ENCODE assay signal across 22 mouse cellular contexts in the genomic region with DNA sequence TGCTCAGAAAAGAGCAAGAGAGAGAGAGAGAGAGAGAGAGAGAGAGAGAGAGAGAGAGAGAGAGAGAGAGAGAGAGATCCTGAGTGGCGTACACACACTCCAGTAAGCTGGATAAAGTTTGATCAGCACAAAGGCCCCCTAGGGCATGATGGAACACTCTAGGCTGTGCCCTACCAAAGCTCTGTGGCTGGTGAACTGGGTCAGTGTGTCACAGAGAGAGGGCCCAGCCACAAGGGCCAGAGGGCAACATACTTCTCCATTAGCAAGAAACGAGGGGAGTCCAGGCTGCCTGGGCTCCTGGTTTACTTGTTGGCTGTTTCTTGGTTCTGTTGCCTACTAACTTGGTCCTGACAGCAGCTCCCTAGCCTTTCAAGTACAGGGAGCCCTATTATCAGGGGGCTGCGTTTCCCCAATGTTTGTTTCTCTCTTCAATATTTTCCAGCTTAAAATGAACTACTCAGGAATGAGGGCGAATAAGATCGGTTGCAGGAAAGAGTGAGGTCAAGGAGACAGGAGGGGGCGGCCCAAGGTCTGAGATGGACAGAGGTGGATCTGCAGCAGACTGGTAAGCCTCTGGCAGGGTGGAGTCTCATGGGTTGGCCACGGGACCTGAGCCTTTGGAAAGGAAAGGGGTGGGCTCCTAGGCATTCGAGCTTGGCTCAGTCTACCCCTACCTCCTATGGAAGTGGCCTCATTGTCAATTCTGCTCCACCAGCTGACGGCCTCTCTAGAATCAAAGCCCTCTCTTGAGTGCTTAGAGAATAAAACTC. TPM values are rescaled to one million over a fixed set of nuclear protein-coding genes. Genes with fewer than 3 reads are reported as not detected.
DNase-seq lines count a peak whose midpoint lies in the region; ATAC-seq and TF ChIP-seq lines count a peak whose summit lies in the region.
"Had no signal": no experiment of that assay in that cellular context is flagged by ENCODE, and none has a peak within 500 bp of the region (broad histone marks: within the 10 kb centered on the region; RNA-seq: fewer than 3 reads in every experiment).

No protein-coding gene starts in this region.

- no peak for DNase-seq in heart, postnatal 14 days
- no peak for DNase-seq in midbrain, postnatal 0 days (ENCODE audit: low spot score)
- DNase-seq in retina, postnatal 1 day = peak; percentile 67
- DNase-seq in c-Kit-positive CD71-positive TER-119-positive erythroid progenitor cells, embryonic 14.5 days (ENCODE audit: low spot score) = no peak
- DNase-seq: adrenal gland, adult 8-10 months; cerebellum, adult 18-20 months; gastrocnemius, postnatal 10 days; heart, adult 11 months; kidney, adult 2 months; layer of hippocampus, adult 9-11 months; left cerebral cortex, postnatal 4 days; lung, adult 18-20 months; lung, postnatal 14 days had no signal

- peaks cover 26% of the 10 kb centered on the region for H3K27me3 ChIP-seq in erythroblast, embryonic 14.5 days (ENCODE audit: control insufficient read depth)
- 0 out of 2 replicates have a peak, but pooled peaks cover 7% of the 10 kb centered on the region for H3K27me3 ChIP-seq in heart, embryonic 13.5 days (replicated peaks)
- no peaks in the 10 kb centered on the region for H3K27me3 ChIP-seq in midbrain, embryonic 15.5 days (replicated peaks)
- no peaks in the 10 kb centered on the region for H3K27me3 ChIP-seq in midbrain, postnatal 0 days (ENCODE audit: insufficient read depth, low read length)
- H3K27me3 ChIP-seq: Patski had no signal

- 70% methylated on average over 9 of the region's 9 CpGs for WGBS in heart, embryonic 13.5 days
- 70% methylated on average over 9 of the region's 9 CpGs for WGBS in midbrain, embryonic 15.5 days
- WGBS in midbrain, postnatal 0 days = 68% methylated on average over 9 of the region's 9 CpGs

- H3K9me3 ChIP-seq in erythroblast, embryonic 14.5 days (ENCODE audit: control insufficient read depth, low read length) = no peaks in the 10 kb centered on the region
- H3K9me3 ChIP-seq in heart, embryonic 13.5 days = no peaks in the 10 kb centered on the region
- no peaks in the 10 kb centered on the region for H3K9me3 ChIP-seq in midbrain, embryonic 15.5 days
- no peaks in the 10 kb centered on the region for H3K9me3 ChIP-seq in midbrain, postnatal 0 days (ENCODE audit: low read length)

- no peak for TF ChIP-seq CTCF in midbrain, postnatal 0 days (IDR thresholded peaks at IDR 0.05)

- H3K27ac ChIP-seq in heart, embryonic 13.5 days (replicated peaks) = no peak overlapping the region; the same call in 1 of the 2 replicates
- H3K27ac ChIP-seq in midbrain, embryonic 15.5 days = no peak overlapping the region
- no peak overlapping the region for H3K27ac ChIP-seq in midbrain, postnatal 0 days (ENCODE audit: low read depth, low read length)
- H3K27ac ChIP-seq: left cerebral cortex, adult 2 months had no signal

- intact Hi-C loops in heart, postnatal 14 days (cut with DNase I) = loop anchor here (5.0 kb wide), 1 partner anchor 187 kb away; no protein-coding TSS in a partner anchor

- ATAC-seq in erythroblast, adult 5-6 weeks (replicated peaks; ENCODE audit: low FRiP score, poor library complexity, severe bottlenecking) = no peak
- ATAC-seq in heart, embryonic 13.5 days (ENCODE audit: extremely low read depth, insufficient number of reproducible peaks, low FRiP score, low TSS enrichment) = no peak
- 0 out of 2 replicates have a peak, but pooled peaks have one; percentile 38 for ATAC-seq in midbrain, embryonic 15.5 days (replicated peaks)
- ATAC-seq in midbrain, postnatal 0 days (ENCODE audit: low FRiP score) = no peak
- ATAC-seq: midbrain, embryonic 16.5 days; Patski had no signal

- H3K36me3 ChIP-seq in erythroblast, embryonic 14.5 days (ENCODE audit: control insufficient read depth) = no peaks in the 10 kb centered on the region; the same call in 1 of the 2 replicates
- H3K36me3 ChIP-seq in heart, embryonic 13.5 days = no peaks in the 10 kb centered on the region
- no peaks in the 10 kb centered on the region for H3K36me3 ChIP-seq in midbrain, embryonic 15.5 days (replicated peaks)
- no peaks in the 10 kb centered on the region for H3K36me3 ChIP-seq in midbrain, postnatal 0 days (ENCODE audit: insufficient read depth, low read length)

- peaks cover 86% of the 10 kb centered on the region for H3K4me1 ChIP-seq in erythroblast, embryonic 14.5 days (ENCODE audit: control insufficient read depth)
- peaks cover 35% of the 10 kb centered on the region for H3K4me1 ChIP-seq in heart, embryonic 13.5 days
- peaks cover 10% of the 10 kb centered on the region; the same call in 1 of the 2 replicates for H3K4me1 ChIP-seq in midbrain, embryonic 15.5 days
- H3K4me1 ChIP-seq in midbrain, postnatal 0 days (ENCODE audit: insufficient read depth, low read length) = no peaks in the 10 kb centered on the region

- H3K4me2 ChIP-seq in heart, embryonic 13.5 days = peak overlapping the region; percentile 8; the same call in 1 of the 2 replicates
- H3K4me2 ChIP-seq in midbrain, embryonic 15.5 days = no peak overlapping the region
- no peak overlapping the region for H3K4me2 ChIP-seq in midbrain, postnatal 0 days (ENCODE audit: low read depth, low read length, poor library complexity, severe bottlenecking)

- H3K9ac ChIP-seq in heart, embryonic 13.5 days = no peak overlapping the region
- H3K9ac ChIP-seq in midbrain, embryonic 15.5 days = no peak overlapping the region
- H3K9ac ChIP-seq in midbrain, postnatal 0 days (replicated peaks; ENCODE audit: low read length, poor library complexity, severe bottlenecking) = no peak overlapping the region

- H3K4me3 ChIP-seq in erythroblast, embryonic 14.5 days (replicated peaks) = peak overlapping the region; percentile 37
- no peak overlapping the region for H3K4me3 ChIP-seq in heart, embryonic 13.5 days
- H3K4me3 ChIP-seq in midbrain, embryonic 15.5 days = no peak overlapping the region
- no peak overlapping the region for H3K4me3 ChIP-seq in midbrain, postnatal 0 days (ENCODE audit: low read depth, low read length)
- H3K4me3 ChIP-seq: left cerebral cortex, adult 2 months had no signal

RNA-seq across cellular contexts. Expression of a gene that starts 45.4 kb away (rescaled TPM):
- polyA plus RNA-seq in erythroblast, embryonic 14.5 days (2012) = not detected in 2 replicates
- 1.7 and 2.1 TPM in 2 replicates for total RNA-seq in erythroblast, adult 5-6 weeks (2015; ENCODE audit: low replicate concordance)
- 1.1 and 1.5 TPM in 2 replicates for total RNA-seq in erythroblast, adult 5-6 weeks (2017; ENCODE audit: low replicate concordance)
- polyA plus RNA-seq in heart, embryonic 13.5 days (2015; fragmentation: Nextera tagmentation; extraction: Ambion mirVana) = 38.3 and 38.5 TPM in 2 replicates
- total RNA-seq in heart, postnatal 14 days (2021) = 10 to 100 TPM; 53.0 to 62.6 TPM
- polyA plus RNA-seq in midbrain, embryonic 15.5 days (2015; fragmentation: Nextera tagmentation; extraction: Ambion mirVana) = 11.3 and 11.4 TPM in 2 replicates
- 7.9 and 9.6 TPM in 2 replicates for total RNA-seq in midbrain, postnatal 0 days (2014; rRNA removed)
- polyA plus RNA-seq in midbrain, postnatal 0 days (2015; fragmentation: Nextera tagmentation; extraction: Ambion mirVana) = 4.5 and 5.7 TPM in 2 replicates
- total RNA-seq: megakaryocyte, adult 5-6 weeks; neutrophil, adult 5-6 weeks had no signal
